Mouse (Mus musculus): ENCODE results near the gene Nfasc.

The Nfasc gene

DNA sequence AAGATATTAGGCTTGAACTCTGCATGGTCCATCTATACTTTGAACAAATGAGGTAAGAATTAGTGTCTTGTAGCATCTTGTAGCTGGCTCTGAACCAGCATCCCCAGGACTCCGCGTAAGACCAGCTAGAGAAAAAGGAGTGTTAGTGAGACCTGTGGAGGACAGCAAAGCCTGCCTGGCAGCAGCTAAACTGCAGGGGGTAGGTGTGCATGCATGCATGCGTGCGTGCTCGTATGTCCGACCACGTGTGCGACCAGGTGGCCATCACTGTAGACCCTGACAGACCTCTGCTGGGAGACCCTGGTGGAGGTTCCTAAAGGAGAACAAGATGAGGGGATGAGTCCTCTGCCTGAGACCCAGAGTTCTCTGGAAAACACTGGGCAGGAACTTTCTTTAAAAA, 113.4 kb downstream of the Nfasc start:
- TF ChIP-seq POU5F1 (IDR thresholded peaks at IDR 0.05; ENCODE audit: borderline replicate concordance, low read length) (no peak), NANOG (IDR thresholded peaks at IDR 0.05; ENCODE audit: borderline replicate concordance, low read length) (no peak), CTCF (conservative IDR thresholded peaks at IDR 0.05; ENCODE audit: low read length) (no peak)
- H3K27me3 ChIP-seq (ENCODE audit: insufficient read depth, low read length): peaks cover 16% of the 10 kb centered on the region
- peaks cover 21% of the 10 kb centered on the region for H3K4me1 ChIP-seq (replicated peaks; ENCODE audit: low read depth, low read length)
- H3K4me3 ChIP-seq (replicated peaks; ENCODE audit: low read length): no peak overlapping the region
- H3K36me3 ChIP-seq (ENCODE audit: insufficient read depth, low read length): peaks cover 11% of the 10 kb centered on the region
- H3K9me3 ChIP-seq (ENCODE audit: low read length): no peaks in the 10 kb centered on the region

DNA sequence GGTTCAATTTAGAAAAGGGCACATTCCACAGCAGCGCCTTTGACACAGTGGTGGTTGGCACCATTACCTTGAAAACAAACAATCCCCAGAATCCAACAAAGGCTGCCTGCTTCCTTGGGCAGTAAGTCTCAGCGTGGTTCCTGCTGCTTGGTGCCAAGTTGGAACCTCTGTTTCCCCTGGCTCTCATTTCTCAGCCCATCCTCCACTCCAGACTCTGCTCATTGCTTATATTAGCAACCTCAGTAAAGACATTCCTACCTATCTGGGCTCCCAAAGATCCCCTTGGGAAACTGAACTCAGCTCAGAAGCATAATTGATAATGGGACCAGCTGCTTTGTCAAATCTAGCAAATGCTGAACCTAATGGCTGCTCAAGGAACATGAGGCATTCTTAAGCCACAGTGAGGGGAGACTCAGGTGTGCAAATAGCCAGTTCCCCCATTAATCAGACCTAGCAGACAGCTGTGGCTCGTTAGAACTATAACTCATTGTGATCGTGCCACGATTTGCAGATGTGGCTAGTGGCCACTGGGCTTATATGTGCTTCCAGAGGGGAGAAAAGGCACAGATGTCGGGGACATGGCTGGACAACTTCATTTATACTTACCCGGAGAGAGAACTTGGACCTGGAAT, 115.4 kb downstream of the Nfasc start:
- Histone ChIP-seq H3K4me3 (replicated peaks; ENCODE audit: low read length) (no peak overlapping the region), H3K36me3 (ENCODE audit: insufficient read depth, low read length) (peaks cover 7% of the 10 kb centered on the region), H3K9me3 (ENCODE audit: low read length) (no peaks in the 10 kb centered on the region), H3K27me3 (ENCODE audit: insufficient read depth, low read length) (peaks cover 17% of the 10 kb centered on the region), H3K4me1 (replicated peaks; ENCODE audit: low read depth, low read length) (peaks cover 15% of the 10 kb centered on the region)
- TF ChIP-seq NANOG (IDR thresholded peaks at IDR 0.05; ENCODE audit: borderline replicate concordance, low read length) (no peak), POU5F1 (IDR thresholded peaks at IDR 0.05; ENCODE audit: borderline replicate concordance, low read length) (no peak), CTCF (conservative IDR thresholded peaks at IDR 0.05; ENCODE audit: low read length) (no peak)

DNA sequence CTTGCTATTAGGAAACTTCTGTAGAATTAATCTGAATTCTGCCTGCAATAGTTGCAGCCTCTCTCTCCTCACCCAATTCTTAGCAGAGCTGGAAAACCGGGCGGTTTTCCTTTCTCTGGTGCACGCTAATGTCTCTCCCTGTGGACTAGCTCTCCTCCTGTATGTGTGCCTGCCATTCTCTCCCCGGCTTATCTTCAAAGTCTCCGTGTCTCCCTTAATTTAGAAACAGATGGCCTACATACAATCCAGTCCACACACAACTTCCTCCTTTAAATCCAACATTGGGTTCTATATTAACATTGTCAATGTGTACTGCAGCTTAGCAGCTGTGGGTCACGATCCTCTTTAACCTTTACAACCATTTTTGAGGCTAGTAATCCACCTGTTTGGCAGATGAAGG, 116.6 kb downstream of the Nfasc start:
- Histone ChIP-seq H3K27me3 (ENCODE audit: insufficient read depth, low read length) (peaks cover 16% of the 10 kb centered on the region), H3K4me1 (replicated peaks; ENCODE audit: low read depth, low read length) (peaks cover 15% of the 10 kb centered on the region), H3K4me3 (replicated peaks; ENCODE audit: low read length) (no peak overlapping the region), H3K9me3 (ENCODE audit: low read length) (no peaks in the 10 kb centered on the region), H3K36me3 (ENCODE audit: insufficient read depth, low read length) (peaks cover 5% of the 10 kb centered on the region; the same call in 1 of the 2 replicates)
- no peak for TF ChIP-seq POU5F1 (IDR thresholded peaks at IDR 0.05; ENCODE audit: borderline replicate concordance, low read length)
- no peak for TF ChIP-seq NANOG (IDR thresholded peaks at IDR 0.05; ENCODE audit: borderline replicate concordance, low read length)
- TF ChIP-seq CTCF (conservative IDR thresholded peaks at IDR 0.05; ENCODE audit: low read length): no peak

DNA sequence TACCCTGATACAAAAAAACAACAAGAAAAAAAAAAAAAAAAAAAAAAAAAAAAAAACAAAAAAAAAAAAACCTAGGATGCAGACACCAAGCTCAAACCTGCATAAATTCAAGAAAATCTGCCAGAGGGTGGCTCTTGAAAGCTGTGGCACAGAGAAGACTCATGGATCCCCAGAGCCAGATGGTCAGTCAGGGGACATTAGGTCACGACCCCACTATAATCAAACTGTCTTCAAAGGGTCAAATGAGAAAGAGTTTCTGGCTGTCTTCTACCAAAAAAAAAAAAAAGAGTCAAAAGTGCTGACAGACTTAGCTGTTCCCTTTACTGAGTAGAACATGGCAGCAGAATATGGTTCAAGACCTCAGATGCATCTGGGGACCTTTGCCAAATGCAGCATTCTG, 117.1 kb downstream of the Nfasc start:
- H3K9me3 ChIP-seq (ENCODE audit: low read length): no peaks in the 10 kb centered on the region
- peaks cover 5% of the 10 kb centered on the region; the same call in 1 of the 2 replicates for H3K36me3 ChIP-seq (ENCODE audit: insufficient read depth, low read length)
- H3K4me1 ChIP-seq (replicated peaks; ENCODE audit: low read depth, low read length): peaks cover 15% of the 10 kb centered on the region
- H3K27me3 ChIP-seq (ENCODE audit: insufficient read depth, low read length): peaks cover 10% of the 10 kb centered on the region; the same call in 1 of the 2 replicates
- TF ChIP-seq CTCF (conservative IDR thresholded peaks at IDR 0.05; ENCODE audit: low read length) (no peak), POU5F1 (IDR thresholded peaks at IDR 0.05; ENCODE audit: borderline replicate concordance, low read length) (no peak), NANOG (IDR thresholded peaks at IDR 0.05; ENCODE audit: borderline replicate concordance, low read length) (no peak)
- H3K4me3 ChIP-seq (replicated peaks; ENCODE audit: low read length): no peak overlapping the region

DNA sequence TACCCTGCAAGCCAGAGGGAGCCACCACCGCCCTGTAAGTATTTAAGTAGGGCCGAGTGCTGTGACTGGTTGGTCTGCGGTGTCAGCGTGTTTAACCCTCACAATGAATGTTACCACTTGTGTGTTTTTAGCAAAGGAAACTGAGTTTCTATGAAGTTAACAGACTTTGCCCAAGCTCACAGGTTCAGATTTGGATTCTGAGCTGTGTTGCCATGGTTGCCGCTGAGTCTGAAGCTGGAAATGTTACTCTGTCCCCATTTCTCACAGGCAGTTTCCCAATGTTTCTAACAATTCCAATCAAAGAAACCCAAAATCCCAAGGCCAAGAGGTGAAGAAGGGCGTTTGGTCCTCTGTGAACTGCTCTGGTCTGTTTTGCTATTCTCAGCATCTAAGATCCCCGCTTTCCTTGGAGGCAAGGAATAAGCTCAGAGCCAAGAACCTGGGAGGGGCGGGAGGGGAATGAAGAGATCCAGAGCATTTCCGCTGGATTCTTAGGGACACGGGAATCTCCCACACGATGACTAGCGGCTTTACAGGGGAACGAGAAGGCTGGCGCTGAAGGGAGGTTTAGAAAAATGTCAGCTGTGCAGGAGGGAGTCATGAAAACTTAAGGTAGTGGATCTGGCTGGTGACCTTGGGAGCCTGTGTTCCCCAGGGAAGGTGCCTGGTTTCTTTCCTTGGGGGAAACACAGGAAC, 117.8 kb downstream of the Nfasc start:
- peaks cover 15% of the 10 kb centered on the region for H3K4me1 ChIP-seq (replicated peaks; ENCODE audit: low read depth, low read length)
- no peak overlapping the region for H3K4me3 ChIP-seq (replicated peaks; ENCODE audit: low read length)
- peaks cover 10% of the 10 kb centered on the region; the same call in 1 of the 2 replicates for H3K27me3 ChIP-seq (ENCODE audit: insufficient read depth, low read length)
- H3K36me3 ChIP-seq (ENCODE audit: insufficient read depth, low read length): peaks cover 5% of the 10 kb centered on the region; the same call in 1 of the 2 replicates
- H3K9me3 ChIP-seq (ENCODE audit: low read length): no peaks in the 10 kb centered on the region
- TF ChIP-seq NANOG (IDR thresholded peaks at IDR 0.05; ENCODE audit: borderline replicate concordance, low read length): no peak
- no peak for TF ChIP-seq POU5F1 (IDR thresholded peaks at IDR 0.05; ENCODE audit: borderline replicate concordance, low read length)
- no peak for TF ChIP-seq CTCF (conservative IDR thresholded peaks at IDR 0.05; ENCODE audit: low read length)

- Histone ChIP-seq H3K4me3 (replicated peaks; ENCODE audit: low read length) (no peak overlapping the region), H3K27me3 (ENCODE audit: insufficient read depth, low read length) (peaks cover 6% of the 10 kb centered on the region; the same call in 1 of the 2 replicates), H3K36me3 (ENCODE audit: insufficient read depth, low read length) (no peaks in the 10 kb centered on the region), H3K9me3 (ENCODE audit: low read length) (no peaks in the 10 kb centered on the region), H3K4me1 (replicated peaks; ENCODE audit: low read depth, low read length) (0 out of 2 replicates have a peak, but pooled peaks cover 5% of the 10 kb centered on the region)
- no peak for TF ChIP-seq NANOG (IDR thresholded peaks at IDR 0.05; ENCODE audit: borderline replicate concordance, low read length)
- TF ChIP-seq CTCF (conservative IDR thresholded peaks at IDR 0.05; ENCODE audit: low read length): no peak
- TF ChIP-seq POU5F1 (IDR thresholded peaks at IDR 0.05; ENCODE audit: borderline replicate concordance, low read length): no peak
These were observed 129.5 kb downstream of the Nfasc start for GRCm38 (mm10) chr1:132612066-132612465.

DNA sequence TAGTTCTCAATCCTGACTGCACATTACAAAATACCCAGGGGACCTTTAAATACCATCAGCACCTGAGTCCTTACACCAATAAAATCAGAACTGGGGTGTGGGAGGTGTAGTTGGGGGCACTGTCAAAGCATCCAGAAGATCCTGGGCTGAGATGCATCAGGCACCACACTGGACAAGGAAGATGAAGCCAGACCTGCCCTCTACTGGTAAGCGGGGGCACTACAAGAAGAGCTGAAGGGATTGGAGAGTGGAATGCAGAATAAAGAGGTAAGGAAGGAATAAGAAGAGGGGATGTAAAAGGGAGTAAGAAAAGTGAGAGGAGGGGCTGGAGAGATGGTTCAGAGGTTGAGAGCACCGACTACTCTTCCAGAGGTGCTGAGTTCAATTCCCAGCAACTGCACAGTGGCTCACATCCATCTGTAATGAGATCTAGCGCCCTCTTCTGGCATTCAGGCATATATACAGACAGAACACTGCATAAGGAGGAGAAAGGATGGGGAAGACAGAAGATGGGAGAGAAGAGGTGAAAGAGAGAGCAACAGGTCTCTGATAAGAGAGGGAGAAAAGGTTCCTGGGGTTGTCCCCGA, 132.5 kb downstream of the Nfasc start:
- 0 out of 2 replicates have a peak, but pooled peaks cover 5% of the 10 kb centered on the region for H3K4me1 ChIP-seq (replicated peaks; ENCODE audit: low read depth, low read length)
- H3K36me3 ChIP-seq (ENCODE audit: insufficient read depth, low read length): peaks cover 11% of the 10 kb centered on the region
- no peak overlapping the region for H3K4me3 ChIP-seq (replicated peaks; ENCODE audit: low read length)
- H3K27me3 ChIP-seq (ENCODE audit: insufficient read depth, low read length): peaks cover 6% of the 10 kb centered on the region; the same call in 1 of the 2 replicates
- no peaks in the 10 kb centered on the region for H3K9me3 ChIP-seq (ENCODE audit: low read length)
- TF ChIP-seq CTCF (conservative IDR thresholded peaks at IDR 0.05; ENCODE audit: low read length): peak; percentile 84
- no peak for TF ChIP-seq POU5F1 (IDR thresholded peaks at IDR 0.05; ENCODE audit: borderline replicate concordance, low read length)
- no peak for TF ChIP-seq NANOG (IDR thresholded peaks at IDR 0.05; ENCODE audit: borderline replicate concordance, low read length)

DNA sequence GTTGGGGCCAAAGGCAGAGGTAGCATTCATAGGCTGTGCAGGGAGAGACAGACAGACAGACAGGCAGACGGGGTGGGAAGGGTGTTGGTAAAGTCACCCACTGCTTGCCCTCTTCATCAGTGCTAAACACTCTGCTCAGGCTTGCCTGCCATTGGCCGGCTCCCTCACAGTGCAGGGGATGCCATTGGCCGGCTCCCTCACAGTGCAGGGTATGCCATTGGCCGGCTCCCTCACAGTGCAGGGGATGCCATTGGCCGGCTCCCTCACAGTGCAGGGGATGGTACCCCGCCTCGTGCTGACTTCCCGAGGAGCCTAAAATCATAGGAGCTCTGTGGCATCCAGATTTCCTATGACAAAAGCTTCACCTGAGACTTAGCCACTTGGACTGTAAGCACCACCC, 139.4 kb downstream of the Nfasc start:
- no peak overlapping the region for H3K4me3 ChIP-seq (replicated peaks; ENCODE audit: low read length)
- H3K4me1 ChIP-seq (replicated peaks; ENCODE audit: low read depth, low read length): no peaks in the 10 kb centered on the region; the same call in 1 of the 2 replicates
- H3K27me3 ChIP-seq (ENCODE audit: insufficient read depth, low read length): peaks cover 35% of the 10 kb centered on the region
- no peaks in the 10 kb centered on the region for H3K9me3 ChIP-seq (ENCODE audit: low read length)
- H3K36me3 ChIP-seq (ENCODE audit: insufficient read depth, low read length): peaks cover 14% of the 10 kb centered on the region
- TF ChIP-seq NANOG (IDR thresholded peaks at IDR 0.05; ENCODE audit: borderline replicate concordance, low read length): no peak
- TF ChIP-seq CTCF (conservative IDR thresholded peaks at IDR 0.05; ENCODE audit: low read length): no peak
- TF ChIP-seq POU5F1 (IDR thresholded peaks at IDR 0.05; ENCODE audit: borderline replicate concordance, low read length): no peak
